Mouse (Mus musculus) heart, adult 8-10 months (tissue): ENCODE measurements around the gene Slc7a14. TPM values are rescaled to one million over a fixed set of nuclear protein-coding genes. Genes with fewer than 3 reads are reported as not detected.

Source experiments
- DNase-seq: peaks from one replicate; pipeline ENCODE4 v3.0.0; 2022; ENCODE audit warnings: low spot score
- total RNA-seq, 4 experiments: library from RNA; stranded (reverse); gene quantifications; 2 replicates each; pipeline ENCODE4 v1.2.4; 2022

The Slc7a14 gene
- total RNA-seq, 4 experiments from 2014 or later: 0.08 to 0.22 (median 0.09) TPM; not detected in 1

DNA sequence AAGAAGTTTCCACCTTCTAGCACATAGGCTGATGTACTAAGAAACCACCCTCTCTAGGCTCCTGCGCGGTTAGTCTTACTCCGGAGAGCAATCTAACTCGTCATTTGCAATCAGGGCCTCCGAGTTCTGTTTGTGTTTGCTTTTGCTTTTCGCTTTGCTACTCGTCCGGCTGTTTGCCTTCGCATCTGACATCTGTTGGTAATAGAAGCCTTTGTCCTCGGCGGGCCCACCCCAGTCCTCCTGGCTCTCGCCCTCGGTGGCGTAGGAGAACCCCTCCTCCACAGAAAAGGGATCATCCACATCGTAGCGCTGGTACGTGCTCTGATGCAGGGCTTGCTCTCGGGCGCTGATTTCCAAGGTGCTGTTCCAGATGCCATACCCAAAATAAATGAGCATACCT, 101.2 kb downstream of the Slc7a14 start:
- DNase-seq: no peak

GRCm38 (mm10) chr3:31208458-31208994, 101.7 kb downstream of the Slc7a14 start:
- no peak for DNase-seq

- no peak for DNase-seq
Measured at GRCm38 (mm10) chr3:31208046-31208445, 102.1 kb downstream of the Slc7a14 start.

DNA sequence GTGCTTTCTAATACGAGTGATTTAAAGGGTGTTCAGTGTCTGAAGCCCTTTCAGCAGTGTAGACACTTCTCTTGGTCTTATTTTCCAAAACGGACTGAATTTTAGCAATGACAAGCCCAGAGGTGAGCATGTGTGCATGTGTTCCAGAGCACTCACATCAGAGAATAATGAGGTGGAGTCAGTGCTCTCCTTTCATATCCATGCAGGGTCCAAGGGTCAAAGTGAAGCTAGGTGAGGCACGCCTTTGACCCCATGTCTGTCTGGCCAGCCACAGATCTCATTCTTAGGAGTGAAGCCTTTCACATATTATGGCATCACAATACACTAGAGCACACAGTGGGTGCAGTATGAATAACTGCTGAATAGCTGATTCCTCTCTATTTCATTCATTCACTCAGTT, 105.0 kb downstream of the Slc7a14 start:
- DNase-seq: no peak

DNA sequence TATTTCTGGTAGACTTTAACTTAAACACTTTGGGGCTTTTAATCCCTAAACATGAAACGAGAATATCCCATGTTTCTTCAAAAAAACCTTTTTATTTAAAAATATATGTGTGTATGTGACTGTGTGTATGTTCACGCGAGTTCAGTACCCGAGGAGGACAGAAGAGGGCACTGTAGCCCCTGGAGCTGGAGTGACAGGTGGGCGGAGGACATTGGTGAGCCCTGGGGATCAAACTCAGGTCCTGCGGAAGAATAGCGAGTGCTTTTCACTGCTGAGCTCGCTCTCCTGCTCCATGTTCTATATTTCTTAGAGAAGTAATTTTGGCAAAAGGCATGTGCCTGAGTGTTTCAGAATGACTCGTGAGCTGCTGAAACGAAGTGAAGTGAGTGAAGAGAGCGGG, 106.2 kb downstream of the Slc7a14 start:
- DNase-seq: no peak

DNA sequence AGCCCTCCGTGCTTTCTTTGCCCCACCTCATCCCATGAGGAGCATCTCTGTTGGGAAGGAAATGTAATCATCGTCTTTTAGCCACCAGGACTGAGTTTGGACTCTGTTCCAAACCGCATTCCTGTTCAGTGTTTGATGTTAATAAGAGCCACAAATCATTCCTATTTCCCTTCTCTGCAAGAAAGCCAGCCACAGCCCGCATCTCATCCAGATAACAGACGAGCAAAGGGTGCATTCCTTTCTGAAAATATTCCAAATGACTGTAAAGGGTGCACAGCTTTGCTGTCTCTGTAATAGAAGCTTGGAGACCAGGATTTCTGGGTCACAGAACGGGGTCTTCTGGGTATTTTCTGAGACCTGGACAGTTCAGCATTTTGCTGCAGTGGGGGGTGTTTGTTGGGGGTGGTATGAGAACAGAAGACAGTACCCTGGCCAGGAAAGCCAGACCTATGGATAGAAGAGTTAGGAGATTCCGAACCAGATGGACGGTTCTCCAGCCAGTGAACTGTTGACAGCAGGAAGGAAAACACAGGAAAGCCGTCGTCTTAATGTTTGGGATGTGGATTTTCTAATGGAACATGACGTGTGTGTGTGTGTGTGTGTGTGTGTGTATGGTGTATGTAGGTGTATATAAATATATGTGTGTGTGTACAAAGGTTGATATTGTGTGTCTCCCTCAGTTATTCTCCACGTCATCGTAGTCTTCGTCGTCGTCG, 110.9 kb downstream of the Slc7a14 start:
- no peak for DNase-seq

- DNase-seq: no peak
Measured at GRCm38 (mm10) chr3:31191402-31191801, 118.8 kb downstream of the Slc7a14 start.

DNA sequence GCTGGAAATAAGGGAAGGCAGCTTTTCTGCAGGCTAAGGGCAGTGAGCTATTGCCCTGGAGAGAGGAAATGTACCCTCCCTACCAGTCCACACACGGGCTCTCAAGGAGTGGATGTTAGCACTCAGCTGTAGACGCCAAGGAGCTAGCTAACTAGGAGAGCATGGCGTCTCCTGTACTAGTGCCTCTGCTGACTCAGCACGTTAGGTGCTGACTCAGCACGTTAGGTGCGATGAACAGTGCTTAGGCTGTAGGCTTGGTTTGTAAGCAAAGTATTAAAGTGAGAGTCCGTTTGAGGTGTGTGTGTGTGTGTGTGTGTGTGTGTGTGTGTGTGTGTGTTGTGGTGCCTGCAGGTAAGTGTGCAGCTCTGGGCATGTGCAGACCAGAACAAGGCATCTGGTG, 119.8 kb downstream of the Slc7a14 start:
- DNase-seq: no peak

DNA sequence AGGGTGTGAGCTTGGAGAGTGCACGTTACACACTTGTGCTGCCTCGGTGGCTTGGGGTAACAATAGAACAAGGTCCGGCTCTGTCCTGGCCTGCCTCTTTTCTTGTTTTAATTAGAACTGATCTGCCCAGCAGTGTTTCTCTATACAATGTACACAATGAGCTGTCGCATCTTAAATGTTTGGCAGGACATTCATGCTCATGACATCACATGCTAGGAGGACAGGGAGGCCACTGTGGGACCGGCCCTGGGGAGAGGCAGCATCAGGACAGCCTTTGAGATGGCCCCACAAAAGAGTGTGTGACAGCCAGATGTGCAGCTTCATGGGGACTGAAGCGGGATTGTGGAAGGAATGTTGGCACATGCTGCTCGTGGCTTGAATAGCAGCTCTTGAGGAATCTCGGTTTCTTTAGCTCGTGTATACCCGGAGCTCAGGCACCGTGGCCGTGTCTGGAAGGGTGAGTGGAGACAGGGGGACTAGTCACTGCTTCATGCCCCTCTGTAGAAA, 143.8 kb downstream of the Slc7a14 start:
- no peak for DNase-seq

DNA sequence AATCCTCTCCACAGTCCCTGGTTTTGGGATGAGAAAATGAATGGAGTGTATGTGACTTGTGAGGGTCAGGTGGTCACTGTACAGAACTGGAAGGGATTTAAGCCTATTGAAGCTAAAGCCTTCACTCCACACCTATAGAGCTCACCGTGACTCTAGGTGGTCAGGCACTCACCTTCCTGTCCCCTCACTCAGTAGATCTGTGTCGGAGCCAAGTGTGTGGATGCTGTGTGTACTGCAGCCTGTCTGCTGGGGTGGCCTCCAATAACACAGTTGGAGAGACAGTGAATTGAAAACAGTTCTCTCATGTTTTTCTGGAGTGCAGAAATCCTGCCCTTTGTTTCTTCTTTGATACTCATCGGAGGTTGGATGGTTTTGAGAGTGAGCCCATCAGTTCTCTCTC, 144.4 kb downstream of the Slc7a14 start:
- DNase-seq: no peak

GRCm38 (mm10) chr3:31162860-31163259, 147.3 kb downstream of the Slc7a14 start:
- no peak for DNase-seq

- DNase-seq: no peak
Measured at GRCm38 (mm10) chr3:31161336-31161735, 148.8 kb downstream of the Slc7a14 start.

DNA sequence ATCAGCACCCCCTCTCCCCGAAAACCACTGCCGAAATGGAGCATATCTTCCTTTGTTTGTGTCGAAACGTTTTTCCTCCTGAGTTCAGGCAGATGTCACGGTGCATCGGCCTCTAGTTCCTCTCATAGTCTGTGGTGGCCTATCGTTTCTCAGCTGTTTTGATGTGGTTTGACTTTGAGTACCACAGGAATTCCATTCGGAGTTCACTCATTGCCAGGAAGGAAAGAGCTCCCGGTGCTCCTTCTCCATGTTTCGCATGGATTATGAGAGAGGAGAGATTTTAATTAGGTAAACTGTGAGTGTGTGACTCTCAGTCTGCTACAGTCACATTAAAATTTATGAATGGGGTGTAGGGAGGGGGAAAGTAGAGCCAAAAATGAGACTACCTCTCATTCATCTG, 150.1 kb downstream of the Slc7a14 start:
- DNase-seq: no peak

- no peak for DNase-seq
Measured at GRCm38 (mm10) chr3:31157776-31158175, 152.4 kb downstream of the Slc7a14 start.

- DNase-seq: no peak
Measured at GRCm38 (mm10) chr3:31156126-31156525, 154.1 kb downstream of the Slc7a14 start.

Other genes starting within 250 kb of the Slc7a14 start
- gene Skil, start 215.3 kb downstream of the Slc7a14 start, total RNA-seq: 10 to 100 TPM; 11.4 to 18.7 (median 14.9) TPM
- under 1 TPM; 0.37 to 0.47 (median 0.42) TPM for gene Cldn11, start 160.5 kb downstream of the Slc7a14 start, total RNA-seq